Mouse (Mus musculus) liver, embryonic 14.5 days (tissue): Measurements from ENCODE around the gene Wdr46. TPM values are rescaled to one million over a fixed set of nuclear protein-coding genes. Genes with fewer than 3 reads are reported as not detected.
"Not testable (repeated sequence)": the region's sequence is repeated elsewhere in the genome, so short reads cannot be mapped to it uniquely, and the experiment has no call there.

ENCODE experiments used
- ATAC-seq: fragments of 200-750 bp; cut with Nextera tagmentation; 2 replicates; pipeline ENCODE4 v1.8.0; 2017; ENCODE audit warnings: moderate number of reproducible peaks, mild to moderate bottlenecking, moderate library complexity; ENCODE audit not compliant: insufficient read depth
- DNase-seq, 3 experiments: peaks; one replicate each; pipeline ENCODE4 v3.0.0-alpha.2; 2012 to 2013; ENCODE audit warnings: low read depth in 3 of 3, low spot score in 3 of 3
- H3K27ac ChIP-seq: fragments of 300-500 bp; sonication (generic); 2 replicates; pipeline ENCODE4 v1.5.1; 2014; ENCODE audit warnings: moderate library complexity, mild to moderate bottlenecking, control low read depth, inconsistent platforms
- H3K27me3 ChIP-seq: fragments of 300-500 bp; sonication (generic); 2 replicates; pipeline ENCODE4 v1.6.1; 2014; ENCODE audit warnings: mild to moderate bottlenecking, low read length, moderate library complexity; ENCODE audit not compliant: control insufficient read depth, insufficient read depth
- H3K36me3 ChIP-seq: fragments of 300-500 bp; sonication (generic); replicated peaks from 2 replicates; pipeline ENCODE4 v1.6.1; 2014; ENCODE audit warnings: low read depth; ENCODE audit not compliant: control insufficient read depth, insufficient read depth
- H3K4me1 ChIP-seq, 2 experiments: fragments of 200-500 bp in 1 of 2; fragments of 300-500 bp in 1 of 2; sonication (generic) in 1 of 2; replicated peaks; 2 replicates each; pipeline ENCODE4 v1.6.1; 2012 to 2014; ENCODE audit warnings: antibody characterized with exemption in 1 of 2, inconsistent platforms in 1 of 2, low read length in 1 of 2; ENCODE audit not compliant: control insufficient read depth in 2 of 2, insufficient read depth in 2 of 2
- H3K4me2 ChIP-seq: fragments of 300-500 bp; sonication (generic); 2 replicates; pipeline ENCODE4 v1.6.1; 2014; ENCODE audit warnings: low read depth, mild to moderate bottlenecking, control low read depth, moderate library complexity
- H3K4me3 ChIP-seq, 2 experiments: fragments of 200-500 bp in 1 of 2; fragments of 300-500 bp in 1 of 2; sonication (generic) in 1 of 2; 2 replicates each; pipeline ENCODE4 v1.5.1; 2012 to 2014; ENCODE audit warnings: low read depth in 2 of 2, low read length in 2 of 2, mild to moderate bottlenecking in 2 of 2, control low read depth in 1 of 2, inconsistent platforms in 1 of 2, moderate library complexity in 1 of 2; ENCODE audit not compliant: insufficient read depth in 1 of 2
- H3K9ac ChIP-seq: fragments of 300-500 bp; sonication (generic); replicated peaks from 2 replicates; pipeline ENCODE4 v1.6.1; 2014; ENCODE audit warnings: mild to moderate bottlenecking, control low read depth, moderate library complexity
- H3K9me3 ChIP-seq: fragments of 300-500 bp; sonication (generic); 2 replicates; pipeline ENCODE4 v1.6.1; 2016; ENCODE audit warnings: low read length, mixed read lengths; ENCODE audit not compliant: control insufficient read depth
- CTCF ChIP-seq: IDR thresholded peaks from 2 replicates; pipeline ENCODE4 v1.5.1; 2016; ENCODE audit warnings: antibody characterized with exemption, low read depth, control low read depth
- EP300 ChIP-seq: IDR thresholded peaks from 2 replicates; pipeline ENCODE4 v1.6.1; 2016; ENCODE audit warnings: antibody characterized with exemption, low read depth
- WGBS: fragments of 180-500 bp; shearing (Covaris S2); extraction: QIAGEN DNeasy Blood & Tissue Kit; methylation state at CpG from one replicate; pipeline ENCODE4 v1.1.7; 2014; ENCODE audit not compliant: insufficient replicate concordance; 5-methylcytosine and 5-hydroxymethylcytosine counted together
- polyA plus RNA-seq, 2 experiments: library from polyadenylated mRNA; depleted of rRNA in 1 of 2; stranded (reverse) in 1 of 2; unstranded in 1 of 2; fragments of >200 nt; fragmentation: Nextera tagmentation in 1 of 2; extraction: Ambion mirVana in 1 of 2; gene quantifications; 2 replicates each; pipeline versions ENCODE4 v1.2.1 to v1.2.3; 2012 to 2014

Gene Wdr46
- 17.3 and 18.9 TPM in 2 replicates for polyA plus RNA-seq (2012; rRNA removed)
- 8.0 and 11.6 TPM in 2 replicates for polyA plus RNA-seq (2014; fragmentation: Nextera tagmentation; extraction: Ambion mirVana)

DNA sequence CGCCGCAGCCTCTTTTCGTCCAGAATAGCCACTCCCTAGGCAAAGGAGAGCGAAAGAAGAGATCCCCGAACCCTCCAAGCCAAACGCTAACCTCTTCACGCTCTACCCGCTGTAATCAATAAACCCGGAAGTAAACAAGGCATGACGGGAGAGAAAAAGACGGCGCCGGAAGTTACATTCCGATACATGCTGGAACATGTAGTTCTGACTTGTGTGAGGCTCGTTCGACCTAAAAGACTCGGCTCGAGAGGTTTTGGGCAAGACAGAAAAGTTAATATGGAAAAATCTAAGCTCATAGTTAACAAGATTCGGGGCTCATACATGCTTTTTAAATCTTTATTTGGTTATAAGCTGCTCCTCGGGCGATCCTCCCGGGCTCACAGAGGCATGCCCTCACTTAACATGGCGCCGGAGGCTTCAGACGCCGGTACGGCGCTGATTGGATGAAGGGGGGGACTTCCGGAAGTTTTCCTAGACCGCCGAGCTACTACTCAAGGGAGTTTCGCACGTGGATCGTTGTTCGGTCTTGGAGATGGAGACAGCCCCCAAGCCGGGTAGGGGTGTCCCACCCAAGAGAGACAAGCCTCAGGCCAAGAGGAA is at the start of gene Wdr46, which contains the start of gene Pfdn6:
Wdr46 (plus strand) TSS at position 455 of the 600 bp plus-strand sequence.
Pfdn6 (minus strand) TSS at position 138 of the 600 bp plus-strand sequence.
- TF ChIP-seq CTCF (no peak), EP300 (no peak)
- Histone ChIP-seq H3K36me3 (no peaks in the 10 kb centered on the region; the same call in none of the 2 replicates), H3K27me3 (no peaks in the 10 kb centered on the region), H3K9ac (peak within 1 kb of the TSS; percentile 91), H3K4me3 (peak within 1 kb of the TSS; percentile 97 to 99), H3K4me2 (peak within 1 kb of the TSS; percentile 77), H3K4me1 (peaks cover 5 to 12% of the 10 kb centered on the region in 2 experiments; a peak in 3 of 4 replicates), H3K27ac (peak within 1 kb of the TSS; percentile 67), H3K9me3 (no peaks in the 10 kb centered on the region)
- under 1% methylated on average over 36 of the region's 36 CpGs for WGBS
- peak; percentile 90 for ATAC-seq
- DNase-seq: peak; percentile 86 to 92 (median 89)

DNA sequence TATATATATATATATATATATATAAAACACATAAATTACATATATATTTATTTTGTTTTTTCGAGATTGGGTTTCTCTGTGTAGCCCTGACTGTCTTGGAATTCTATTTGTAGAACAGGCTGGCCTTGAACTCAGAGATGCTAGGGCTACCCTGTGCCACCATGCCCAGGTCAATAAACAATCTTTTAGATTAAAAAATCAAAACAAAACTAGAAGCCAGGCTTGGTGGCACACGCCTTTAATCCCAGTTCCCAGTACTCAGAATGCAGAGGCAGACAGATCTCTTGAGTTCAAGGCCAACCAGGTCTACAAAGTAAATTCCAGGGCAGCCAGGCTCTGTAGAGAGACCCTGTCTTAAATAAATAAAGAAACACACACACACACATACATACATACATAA is 49.1 kb upstream of the Wdr46 start:
- Histone ChIP-seq H3K36me3 (peaks cover 6% of the 10 kb centered on the region), H3K9me3 (no peaks in the 10 kb centered on the region), H3K4me3 (no peak overlapping the region), H3K9ac (no peak overlapping the region), H3K4me1 (peaks cover 10 to 15% of the 10 kb centered on the region in 2 experiments), H3K4me2 (no peak overlapping the region), H3K27me3 (no peaks in the 10 kb centered on the region), H3K27ac (no peak overlapping the region)
- no peak for ATAC-seq
- no peak for TF ChIP-seq EP300
- no peak for TF ChIP-seq CTCF
- no peak for DNase-seq
- 55% methylated on average over 2 of the region's 2 CpGs for WGBS

DNA sequence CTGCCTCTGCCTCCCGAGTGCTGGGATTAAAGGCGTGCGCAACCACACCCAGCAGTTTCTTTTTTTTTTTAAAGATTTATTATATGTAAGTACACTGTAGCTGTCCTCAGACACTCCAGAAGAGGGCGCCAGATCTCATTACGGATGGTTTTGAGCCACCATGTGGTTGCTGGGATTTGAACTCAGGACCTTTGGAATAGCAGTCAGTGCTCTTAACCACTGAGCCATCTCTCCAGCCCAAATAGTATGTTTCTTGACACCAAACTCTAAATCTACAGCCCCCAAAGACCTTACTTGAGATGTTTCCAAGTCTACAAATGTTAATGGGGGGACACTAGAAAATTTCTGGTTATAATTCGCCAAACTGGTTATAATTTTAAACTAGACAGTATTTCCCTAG is 48.6 kb upstream of the Wdr46 start:
- not testable (repeated sequence) for H3K36me3 ChIP-seq, H3K27me3 ChIP-seq, H3K27ac ChIP-seq, ATAC-seq, H3K9me3 ChIP-seq, H3K9ac ChIP-seq, DNase-seq, H3K4me2 ChIP-seq, H3K4me3 ChIP-seq
- 50% methylated on average over 6 of the region's 6 CpGs for WGBS
- peaks cover 10 to 15% of the 10 kb centered on the region in 2 experiments for H3K4me1 ChIP-seq
- TF ChIP-seq CTCF: peak; percentile 33; the same call in 1 of the 2 replicates

DNA sequence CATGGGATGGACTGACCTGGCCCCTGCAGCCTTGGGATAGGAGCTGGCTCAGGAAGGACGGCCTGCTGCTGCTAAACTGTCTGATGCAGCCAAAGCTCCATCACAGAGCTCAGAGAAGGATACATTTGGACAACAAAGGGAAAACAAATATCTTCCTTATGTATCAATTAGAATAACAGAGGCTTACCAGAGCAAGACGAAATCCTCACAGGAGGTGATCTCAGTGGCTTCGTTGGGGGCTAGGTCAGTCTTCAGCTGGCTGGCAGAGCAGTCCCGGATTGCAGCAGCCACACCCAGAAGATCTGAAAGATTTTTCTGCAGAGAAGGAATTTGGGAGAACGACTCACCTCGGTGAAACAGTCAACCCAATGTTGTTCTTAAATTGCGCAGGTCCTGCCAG is 48.0 kb upstream of the Wdr46 start:
- Histone ChIP-seq H3K9me3 (no peaks in the 10 kb centered on the region), H3K27ac (no peak overlapping the region), H3K4me2 (no peak overlapping the region), H3K4me3 (no peak overlapping the region), H3K4me1 (peaks cover 10 to 18% of the 10 kb centered on the region in 2 experiments), H3K9ac (no peak overlapping the region), H3K27me3 (no peaks in the 10 kb centered on the region), H3K36me3 (no peaks in the 10 kb centered on the region)
- no peak for TF ChIP-seq CTCF
- TF ChIP-seq EP300: no peak
- no peak for DNase-seq
- no peak for ATAC-seq
- 43% methylated on average over 7 of the region's 7 CpGs for WGBS

DNA sequence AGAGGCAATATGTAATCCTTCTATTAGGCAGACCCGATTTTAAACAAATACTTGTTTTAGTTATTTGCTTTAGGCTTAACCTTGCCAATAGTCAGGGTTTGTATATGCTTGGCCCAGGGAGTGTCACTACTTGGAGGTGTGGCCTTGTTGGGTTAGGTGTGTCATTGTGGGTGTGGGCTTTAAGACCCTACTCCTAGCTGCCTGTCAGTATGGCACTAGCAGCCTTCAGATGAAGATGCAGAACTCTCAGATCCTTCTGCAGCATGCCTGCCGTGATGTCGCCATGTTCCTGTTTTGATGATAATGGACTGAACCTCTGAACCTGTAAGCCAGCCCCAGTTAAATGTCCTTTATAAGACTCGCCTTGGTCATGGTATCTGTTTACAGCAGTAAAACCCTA is 47.4 kb upstream of the Wdr46 start:
- not testable (repeated sequence) for H3K27me3 ChIP-seq, H3K9ac ChIP-seq, H3K4me3 ChIP-seq, DNase-seq, H3K4me2 ChIP-seq, H3K27ac ChIP-seq, H3K36me3 ChIP-seq, ATAC-seq, H3K9me3 ChIP-seq
- H3K4me1 ChIP-seq: peaks cover 13 to 18% of the 10 kb centered on the region in 2 experiments
- 62% methylated on average over 4 of the region's 4 CpGs for WGBS
